Mouse (Mus musculus) forebrain, embryonic 15.5 days (tissue): ENCODE results near the gene Casd1. TPM values are rescaled to one million over a fixed set of nuclear protein-coding genes. Genes with fewer than 3 reads are reported as not detected.

Experiments used
- ATAC-seq: fragments of 200-750 bp; cut with Nextera tagmentation; replicated peaks from 2 replicates; pipeline ENCODE4 v1.8.0; 2017; ENCODE audit warnings: mild to moderate bottlenecking, moderate TSS enrichment, moderate library complexity
- H3K27ac ChIP-seq: fragments of 300-500 bp; sonication (generic); replicated peaks from 2 replicates; pipeline ENCODE4 v1.5.1; 2015; ENCODE audit warnings: mild to moderate bottlenecking, inconsistent platforms
- H3K27me3 ChIP-seq: fragments of 300-500 bp; sonication (generic); 2 replicates; pipeline ENCODE4 v1.6.1; 2015; ENCODE audit warnings: inconsistent platforms
- H3K36me3 ChIP-seq: fragments of 300-500 bp; sonication (generic); 2 replicates; pipeline ENCODE4 v1.6.1; 2015; ENCODE audit warnings: mild to moderate bottlenecking, inconsistent platforms
- H3K4me1 ChIP-seq: fragments of 300-500 bp; sonication (generic); 2 replicates; pipeline ENCODE4 v1.6.1; 2015; ENCODE audit warnings: inconsistent platforms
- H3K4me2 ChIP-seq: fragments of 300-500 bp; sonication (generic); replicated peaks from 2 replicates; pipeline ENCODE4 v1.6.1; 2015; ENCODE audit warnings: mild to moderate bottlenecking, inconsistent platforms
- H3K4me3 ChIP-seq: fragments of 300-500 bp; sonication (generic); 2 replicates; pipeline ENCODE4 v1.5.1; 2015; ENCODE audit warnings: mild to moderate bottlenecking, inconsistent platforms
- H3K9ac ChIP-seq: fragments of 300-500 bp; sonication (generic); replicated peaks from 2 replicates; pipeline ENCODE4 v1.6.1; 2015; ENCODE audit warnings: mild to moderate bottlenecking, inconsistent platforms
- H3K9me3 ChIP-seq: fragments of 300-500 bp; sonication (generic); 2 replicates; pipeline ENCODE4 v1.6.1; 2016; ENCODE audit warnings: inconsistent platforms
- WGBS: fragments of 180-500 bp; shearing (Covaris S2); methylation state at CpG from one replicate; pipeline ENCODE4 v1.1.7; 2015; ENCODE audit warnings: mixed read lengths; 5-methylcytosine and 5-hydroxymethylcytosine counted together
- polyA plus RNA-seq: library from polyadenylated mRNA; unstranded; fragments of >200 nt; fragmentation: Nextera tagmentation; extraction: Ambion mirVana; gene quantifications from 2 replicates; pipeline ENCODE4 v1.2.1, GENCODE M21; 2015

Gene Casd1
- polyA plus RNA-seq, 1 experiment from 2014 or later = 40.3 TPM

- H3K9ac ChIP-seq = no peak overlapping the region
- H3K36me3 ChIP-seq = no peaks in the 10 kb centered on the region
- H3K27me3 ChIP-seq = no peaks in the 10 kb centered on the region
- no peak overlapping the region for H3K4me3 ChIP-seq
- ATAC-seq = no peak
- H3K4me2 ChIP-seq = no peak overlapping the region
- no peaks in the 10 kb centered on the region for H3K9me3 ChIP-seq
- WGBS = 70% methylated on average over 4 of the region's 4 CpGs
- H3K4me1 ChIP-seq = peaks cover 3% of the 10 kb centered on the region; the same call in 1 of the 2 replicates
- H3K27ac ChIP-seq = no peak overlapping the region
These were observed 12.7 kb upstream of the Casd1 start for GRCm38 (mm10) chr6:4587946-4588345.

DNA sequence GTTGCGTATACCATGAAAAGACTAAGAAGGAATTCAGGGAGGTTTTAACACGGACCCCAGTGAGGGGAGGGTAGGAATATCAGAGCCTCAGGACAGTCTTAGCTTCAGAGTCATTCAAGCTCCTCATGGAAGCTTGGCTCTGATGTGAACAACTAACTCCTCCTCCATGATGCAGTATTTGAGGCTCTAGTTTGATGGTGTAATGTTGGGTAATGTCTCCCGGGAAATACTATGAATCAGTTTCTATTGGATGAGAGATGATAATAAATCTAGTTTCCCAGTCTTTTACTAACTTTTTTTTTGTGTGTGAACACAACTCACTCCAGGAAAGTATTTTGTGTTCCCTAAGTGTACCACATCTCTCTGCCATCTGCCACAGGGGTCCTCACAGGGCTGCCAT is 11.9 kb upstream of the Casd1 start:
- Histone ChIP-seq H3K9ac (no peak overlapping the region), H3K27ac (no peak overlapping the region), H3K4me1 (no peaks in the 10 kb centered on the region), H3K4me3 (no peak overlapping the region), H3K36me3 (no peaks in the 10 kb centered on the region), H3K9me3 (no peaks in the 10 kb centered on the region), H3K27me3 (no peaks in the 10 kb centered on the region), H3K4me2 (no peak overlapping the region)
- WGBS = 94% methylated on average over 3 of the region's 3 CpGs
- ATAC-seq = no peak

GRCm38 (mm10) chr6:4590089-4590488 is 10.6 kb upstream of the Casd1 start:
- Histone ChIP-seq H3K27me3 (no peaks in the 10 kb centered on the region), H3K4me1 (no peaks in the 10 kb centered on the region), H3K36me3 (no peaks in the 10 kb centered on the region), H3K4me2 (no peak overlapping the region), H3K9me3 (no peaks in the 10 kb centered on the region), H3K27ac (no peak overlapping the region), H3K4me3 (no peak overlapping the region), H3K9ac (no peak overlapping the region)
- 52% methylated on average over 8 of the region's 8 CpGs for WGBS
- ATAC-seq = no peak

GRCm38 (mm10) chr6:4597711-4598110 is 2.9 kb upstream of the Casd1 start:
- no peak overlapping the region for H3K4me2 ChIP-seq
- no peaks in the 10 kb centered on the region for H3K36me3 ChIP-seq
- peaks cover 21% of the 10 kb centered on the region for H3K4me1 ChIP-seq
- ATAC-seq = no peak
- no peaks in the 10 kb centered on the region for H3K27me3 ChIP-seq
- no peaks in the 10 kb centered on the region for H3K9me3 ChIP-seq
- no peak overlapping the region for H3K27ac ChIP-seq
- no peak overlapping the region for H3K4me3 ChIP-seq
- no peak overlapping the region for H3K9ac ChIP-seq
- WGBS = 72% methylated on average over 4 of the region's 4 CpGs

DNA sequence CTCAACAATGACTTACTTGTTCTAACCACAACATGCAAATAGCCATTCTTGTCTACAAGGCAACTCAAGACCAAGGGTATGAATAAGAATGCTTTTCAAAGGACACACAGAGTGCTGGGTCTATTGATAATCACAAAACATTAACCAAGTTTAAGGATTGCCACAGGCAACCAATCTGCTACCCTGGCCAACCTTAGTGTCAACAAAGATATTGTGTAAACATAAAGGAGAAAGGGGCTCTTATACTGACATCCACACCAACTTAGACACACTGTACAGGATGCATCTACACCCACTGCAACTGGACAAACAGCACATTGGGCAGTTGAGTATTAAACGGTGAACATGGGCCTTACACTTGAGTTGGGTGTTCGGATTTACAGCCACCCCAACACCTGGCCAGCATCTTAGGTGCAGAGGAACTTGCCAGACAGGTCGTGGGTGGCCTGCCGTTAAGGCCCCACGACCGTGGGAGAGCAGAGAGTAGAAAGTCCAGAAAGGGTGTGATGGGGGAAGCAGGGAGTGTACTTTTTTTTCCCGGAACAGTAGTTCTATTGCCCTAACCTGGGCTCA is 468 bp upstream of the Casd1 start:
- H3K4me3 ChIP-seq = peak overlapping the region; percentile 69
- H3K36me3 ChIP-seq = no peaks in the 10 kb centered on the region
- peak; percentile 23 for ATAC-seq
- peak overlapping the region; percentile 92 for H3K27ac ChIP-seq
- WGBS = 35% methylated on average over 7 of the region's 7 CpGs
- no peaks in the 10 kb centered on the region for H3K9me3 ChIP-seq
- H3K27me3 ChIP-seq = no peaks in the 10 kb centered on the region
- H3K9ac ChIP-seq = peak overlapping the region; percentile 85
- H3K4me1 ChIP-seq = peaks cover 26% of the 10 kb centered on the region
- peak overlapping the region; percentile 93 for H3K4me2 ChIP-seq

DNA sequence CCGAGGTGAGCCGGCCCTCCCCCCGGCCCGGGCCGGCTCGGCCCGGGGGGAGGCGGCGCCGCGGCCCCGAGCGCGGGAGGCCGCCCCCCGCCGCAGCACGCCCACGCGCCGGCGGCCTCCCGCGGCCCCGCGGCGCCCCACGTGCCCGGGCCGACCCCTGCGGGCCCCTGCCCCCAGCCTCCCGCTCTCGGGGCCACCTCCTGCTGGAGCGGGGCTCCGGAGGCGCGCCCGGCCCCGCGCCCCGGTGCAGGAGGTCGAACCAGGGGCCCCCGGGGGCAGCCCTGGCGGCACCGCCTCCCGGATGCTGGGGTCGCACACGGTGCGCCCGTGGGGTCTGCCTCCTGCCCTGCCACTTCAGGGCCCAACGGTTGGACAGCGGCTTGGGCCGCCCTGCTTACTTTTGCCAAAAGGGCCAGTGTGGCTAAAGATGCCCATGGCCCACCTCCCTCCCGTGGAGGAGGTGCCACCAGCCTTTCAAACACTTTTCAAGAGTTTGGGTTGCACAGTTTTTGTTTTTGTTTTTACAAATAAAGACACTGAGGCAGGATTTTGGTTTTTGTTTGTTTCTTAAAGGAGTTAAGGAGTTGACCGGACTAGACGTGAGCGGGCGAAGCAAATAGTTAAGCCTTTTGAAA is 775 bp downstream of the Casd1 start:
- Histone ChIP-seq H3K9ac (peak overlapping the region; percentile 85), H3K4me3 (peak overlapping the region; percentile 69), H3K4me2 (peak overlapping the region; percentile 93), H3K4me1 (peaks cover 24% of the 10 kb centered on the region), H3K27me3 (no peaks in the 10 kb centered on the region), H3K36me3 (no peaks in the 10 kb centered on the region), H3K9me3 (no peaks in the 10 kb centered on the region), H3K27ac (peak overlapping the region; percentile 92)
- peak; percentile 72 for ATAC-seq
- WGBS = 4% methylated on average over 57 of the region's 58 CpGs

DNA sequence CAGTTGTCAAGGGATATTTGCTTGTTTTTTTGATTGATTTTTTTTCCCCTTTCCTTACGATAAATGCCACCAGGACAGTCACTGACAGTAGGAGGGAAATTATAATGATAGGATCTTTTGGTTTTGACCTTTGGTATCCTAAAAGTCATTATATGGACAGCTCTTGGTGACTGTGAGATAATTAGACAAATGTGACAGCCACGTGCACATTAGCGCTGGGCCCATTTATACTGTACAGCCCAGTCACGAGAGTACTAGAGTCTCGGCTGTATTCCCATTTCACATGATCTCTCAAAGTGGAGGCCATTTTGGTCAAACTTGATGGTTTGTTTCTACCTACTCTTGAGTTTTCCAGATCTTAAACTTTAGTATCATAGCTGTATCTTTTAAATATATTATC is 1.4 kb downstream of the Casd1 start:
- Histone ChIP-seq H3K4me1 (peaks cover 24% of the 10 kb centered on the region), H3K9me3 (no peaks in the 10 kb centered on the region), H3K4me3 (peak overlapping the region; percentile 69), H3K9ac (no peak overlapping the region), H3K36me3 (no peaks in the 10 kb centered on the region), H3K4me2 (peak overlapping the region; percentile 93), H3K27me3 (no peaks in the 10 kb centered on the region), H3K27ac (no peak overlapping the region)
- ATAC-seq = no peak
- 53% methylated on average over 5 of the region's 5 CpGs for WGBS

DNA sequence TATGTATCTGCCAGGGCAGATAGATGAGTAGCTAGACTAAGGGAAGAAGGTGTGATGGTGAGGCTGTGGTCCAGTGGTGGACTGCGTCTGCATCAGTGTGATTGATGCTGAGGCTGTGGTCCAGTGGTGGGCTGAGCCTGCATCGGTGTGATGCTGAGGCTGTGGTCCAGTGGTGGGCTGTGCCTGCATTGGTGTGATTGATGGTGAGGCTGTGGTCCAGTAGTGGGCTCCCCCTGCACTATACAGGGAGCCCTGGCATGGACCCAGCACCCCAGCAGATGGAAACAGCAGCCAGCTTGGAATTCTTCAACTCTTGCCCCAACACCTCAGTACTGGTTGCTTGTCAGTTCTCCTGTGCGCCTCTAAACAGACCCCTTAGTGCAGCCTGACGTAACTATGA is 5.8 kb downstream of the Casd1 start:
- Histone ChIP-seq H3K4me3 (no peak overlapping the region), H3K27me3 (no peaks in the 10 kb centered on the region), H3K9me3 (no peaks in the 10 kb centered on the region), H3K9ac (no peak overlapping the region), H3K4me1 (peaks cover 17% of the 10 kb centered on the region), H3K36me3 (no peaks in the 10 kb centered on the region), H3K27ac (no peak overlapping the region), H3K4me2 (no peak overlapping the region)
- ATAC-seq = 0 out of 2 replicates have a peak, but pooled peaks have one; percentile 41
- WGBS = 86% methylated on average over 4 of the region's 4 CpGs

DNA sequence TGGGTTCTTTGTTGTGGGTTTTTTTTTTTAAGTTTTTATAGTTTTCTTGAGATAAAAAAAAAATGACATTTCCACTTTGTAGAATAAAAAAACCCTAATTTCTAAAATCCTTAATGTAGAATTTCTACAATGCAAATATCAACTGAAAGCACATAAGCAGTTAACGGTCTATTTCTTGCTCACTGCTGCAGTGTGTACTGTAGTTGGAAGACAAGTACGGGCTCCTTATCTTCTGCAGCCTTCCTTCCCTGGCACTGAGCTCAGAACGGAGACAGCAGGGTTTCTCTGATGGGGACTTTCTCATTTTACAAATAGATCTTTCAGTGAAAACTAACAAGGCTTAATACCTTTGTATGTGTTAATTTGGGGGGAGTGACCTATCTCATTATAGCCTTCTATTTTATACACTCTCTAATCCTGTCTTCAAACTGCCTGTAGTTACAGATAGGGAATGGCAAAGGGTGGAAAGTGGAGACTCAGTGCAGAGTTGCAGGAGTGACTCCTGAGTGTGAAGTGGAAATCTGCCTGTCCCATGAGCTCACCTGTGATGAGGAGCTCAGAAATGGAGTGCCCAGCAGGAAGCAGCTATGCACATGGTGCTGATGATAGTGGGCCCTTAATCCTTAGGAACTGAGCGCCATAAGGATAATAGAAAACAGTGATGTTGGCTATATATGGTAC is 9.7 kb downstream of the Casd1 start:
- no peak overlapping the region for H3K9ac ChIP-seq
- H3K4me3 ChIP-seq = no peak overlapping the region
- H3K36me3 ChIP-seq = peaks cover 4% of the 10 kb centered on the region
- ATAC-seq = no peak
- H3K9me3 ChIP-seq = no peaks in the 10 kb centered on the region
- WGBS = 57% methylated on average over 4 of the region's 4 CpGs
- H3K27me3 ChIP-seq = no peaks in the 10 kb centered on the region
- H3K4me1 ChIP-seq = no peaks in the 10 kb centered on the region
- H3K4me2 ChIP-seq = no peak overlapping the region
- no peak overlapping the region for H3K27ac ChIP-seq

DNA sequence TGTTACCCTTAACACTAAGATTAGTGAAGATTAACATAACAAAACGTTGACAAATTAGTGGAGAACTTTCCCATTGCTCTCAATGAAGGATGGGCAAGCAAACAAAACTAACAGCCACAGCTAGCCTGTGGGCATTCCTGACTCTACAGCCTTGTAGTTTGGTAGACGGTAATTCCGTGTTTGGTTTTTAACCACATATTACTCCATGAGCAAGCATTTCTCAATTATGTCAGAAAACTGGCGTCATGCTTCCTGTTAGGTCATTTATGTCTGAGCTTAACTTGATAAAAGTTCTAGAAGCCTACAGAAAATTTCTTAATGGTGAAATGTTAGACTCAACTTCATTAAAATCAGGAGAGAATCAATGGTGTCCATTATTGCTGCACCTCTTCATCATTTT is 11.2 kb downstream of the Casd1 start:
- WGBS = 90% methylated on average over 4 of the region's 4 CpGs
- no peak for ATAC-seq

GRCm38 (mm10) chr6:4612431-4612830 is 11.8 kb downstream of the Casd1 start:
- ATAC-seq = no peak
- Histone ChIP-seq H3K9ac (no peak overlapping the region), H3K9me3 (no peaks in the 10 kb centered on the region), H3K4me2 (no peak overlapping the region), H3K36me3 (peaks cover 4% of the 10 kb centered on the region), H3K27me3 (no peaks in the 10 kb centered on the region), H3K27ac (no peak overlapping the region), H3K4me3 (no peak overlapping the region), H3K4me1 (no peaks in the 10 kb centered on the region)
- WGBS = 94% methylated on average over 7 of the region's 7 CpGs

More for the DNA sequence above, 11.2 kb downstream of the Casd1 start:
- Histone ChIP-seq H3K4me3 (no peak overlapping the region), H3K27ac (no peak overlapping the region), H3K27me3 (no peaks in the 10 kb centered on the region), H3K36me3 (peaks cover 4% of the 10 kb centered on the region), H3K4me1 (no peaks in the 10 kb centered on the region), H3K9ac (no peak overlapping the region), H3K4me2 (no peak overlapping the region), H3K9me3 (no peaks in the 10 kb centered on the region)

- Histone ChIP-seq H3K4me3 (no peak overlapping the region), H3K27ac (no peak overlapping the region), H3K27me3 (no peaks in the 10 kb centered on the region), H3K9ac (no peak overlapping the region), H3K36me3 (peaks cover 4% of the 10 kb centered on the region), H3K4me1 (no peaks in the 10 kb centered on the region), H3K9me3 (no peaks in the 10 kb centered on the region), H3K4me2 (no peak overlapping the region)
- 89% methylated on average over 10 of the region's 10 CpGs for WGBS
- ATAC-seq = no peak
These were observed 17.3 kb downstream of the Casd1 start for GRCm38 (mm10) chr6:4617911-4618310.
